Mouse (Mus musculus) left cerebral cortex, adult 2 months (tissue): Measurements from ENCODE around the gene Anxa9. TPM values are rescaled to one million over a fixed set of nuclear protein-coding genes. Genes with fewer than 3 reads are reported as not detected.

Experiments
- DNase-seq, 2 experiments: peaks; one replicate each; pipeline ENCODE4 v3.0.0; 2021 to 2022; ENCODE audit warnings: low spot score in 2 of 2, mixed read lengths in 1 of 2; ENCODE audit errors: extremely low spot score in 1 of 2
- H3K27ac ChIP-seq: fragments of 200-600 bp; 2 replicates; pipeline ENCODE4 v1.8.1; 2022
- H3K4me3 ChIP-seq: fragments of 200-600 bp; 2 replicates; pipeline ENCODE4 v1.8.1; 2022
- CTCF ChIP-seq: fragments of 200-600 bp; IDR thresholded peaks from 2 replicates; pipeline ENCODE4 v1.8.1; 2022; ENCODE audit warnings: antibody characterized with exemption, mild to moderate bottlenecking, moderate library complexity
- intact Hi-C: fragments of 180-260 bp; cut with DNase I; formaldehyde crosslinking; loops from one replicate; pipeline ENCODE4 v1.15.1; 2025
- total RNA-seq, 2 experiments: library from RNA; stranded (reverse); gene quantifications; 2 replicates each; pipeline ENCODE4 v1.2.3; 2021

The Anxa9 gene
- total RNA-seq, 2 experiments from 2014 or later, result 0.61 to 1.00 TPM

GRCm38 (mm10) chr3:95264724-95265123 lies 42.3 kb downstream of the Anxa9 start:
- no peak for TF ChIP-seq CTCF
- no peak for DNase-seq
- no peak overlapping the region for H3K4me3 ChIP-seq
- intact Hi-C loops, result loop anchor here (5.0 kb wide), 2 partner anchors 37 to 47 kb away; partner anchors contain the start of genes Cdc42se1 and Gabpb2
- no peak overlapping the region for H3K27ac ChIP-seq

- Histone ChIP-seq H3K27ac (no peak overlapping the region), H3K4me3 (no peak overlapping the region)
- peak; percentile 69 for TF ChIP-seq CTCF
- intact Hi-C loops, result loop anchor here (2.0 to 5.0 kb wide), 2 partner anchors 46 to 120 kb away; partner anchors contain the start of genes Gabpb2 and Tnfaip8l2
- DNase-seq, result peak; percentile 50 to 60
Observed at GRCm38 (mm10) chr3:95263089-95263739, 43.8 kb downstream of the Anxa9 start.

GRCm38 (mm10) chr3:95261975-95262374 lies 45.0 kb downstream of the Anxa9 start:
- no peak for DNase-seq
- no peak for TF ChIP-seq CTCF
- intact Hi-C loops, result loop anchor here (2.0 to 5.0 kb wide), 2 partner anchors 45 to 119 kb away; partner anchors contain the start of genes Gabpb2 and Tnfaip8l2
- H3K4me3 ChIP-seq, result no peak overlapping the region
- no peak overlapping the region for H3K27ac ChIP-seq

GRCm38 (mm10) chr3:95256931-95257330 lies 50.0 kb downstream of the Anxa9 start:
- Histone ChIP-seq H3K27ac (no peak overlapping the region), H3K4me3 (no peak overlapping the region)
- DNase-seq, result no peak
- intact Hi-C loops, result no loop called here
- TF ChIP-seq CTCF, result no peak

- intact Hi-C loops, result no loop called here
- H3K4me3 ChIP-seq, result no peak within 1 kb of the TSS
- H3K27ac ChIP-seq, result no peak within 1 kb of the TSS
- no peak for DNase-seq
- no peak for TF ChIP-seq CTCF
Observed at GRCm38 (mm10) chr3:95250783-95251424, 56.1 kb downstream of the Anxa9 start, which contains the start of gene Bnipl. TSS of gene Bnipl (minus strand) at chr3:95251193.

- DNase-seq, result no peak
- TF ChIP-seq CTCF, result no peak
- intact Hi-C loops, result no loop called here
- H3K4me3 ChIP-seq, result no peak overlapping the region
- no peak overlapping the region for H3K27ac ChIP-seq
Observed at GRCm38 (mm10) chr3:95250361-95250760, 56.6 kb downstream of the Anxa9 start.

- TF ChIP-seq CTCF, result no peak
- H3K4me3 ChIP-seq, result no peak overlapping the region
- DNase-seq, result no peak
- no peak overlapping the region for H3K27ac ChIP-seq
- intact Hi-C loops, result no loop called here
Observed at GRCm38 (mm10) chr3:95247660-95248336, 59.2 kb downstream of the Anxa9 start.

- peak; percentile 44 for DNase-seq
- intact Hi-C loops, result no loop called here
- TF ChIP-seq CTCF, result no peak
- H3K27ac ChIP-seq, result no peak overlapping the region
- no peak overlapping the region for H3K4me3 ChIP-seq
Observed at GRCm38 (mm10) chr3:95246465-95247231, 60.3 kb downstream of the Anxa9 start.

Other genes starting within 250 kb of the Anxa9 start
- gene Pip5k1a, start 200.2 kb downstream of the Anxa9 start, total RNA-seq, result 10 to 100 TPM; 58.2 to 58.5 TPM
- gene Vps72, start 196.2 kb downstream of the Anxa9 start, total RNA-seq, result 10 to 100 TPM; 42.1 to 43.1 TPM
- under 1 TPM in 1 of 2 experiments, not detected in 1; 0.82 TPM for gene Tmod4, start 182.7 kb downstream of the Anxa9 start, total RNA-seq
- gene Scnm1, start 173.2 kb downstream of the Anxa9 start, total RNA-seq, result 10 to 100 TPM; 45.6 to 49.7 TPM
- 10 to 100 TPM; 13.5 to 16.1 TPM for gene Lysmd1, start 173.1 kb downstream of the Anxa9 start, total RNA-seq
- 1 to 10 TPM; 2.5 to 2.6 TPM for gene Tnfaip8l2, start 164.8 kb downstream of the Anxa9 start, total RNA-seq
- 10 to 100 TPM; 24.8 to 26.5 TPM for gene Sema6c, start 146.7 kb downstream of the Anxa9 start, total RNA-seq
- gene Gabpb2, start 89.3 kb downstream of the Anxa9 start, total RNA-seq, result 10 to 100 TPM; 10.9 to 11.8 TPM
- 10 to 100 TPM; 67.5 to 70.3 TPM for gene Cdc42se1, start 78.4 kb downstream of the Anxa9 start, total RNA-seq
- 100 to 1,000 TPM; 272 to 277 TPM for gene Mllt11, start 75.0 kb downstream of the Anxa9 start, total RNA-seq
- gene Gm128, start 65.6 kb downstream of the Anxa9 start, total RNA-seq, result under 1 TPM; 0.20 to 0.61 TPM
- under 1 TPM; 0.61 to 0.87 TPM for gene Bnipl, start 56.0 kb downstream of the Anxa9 start, total RNA-seq
- gene Mindy1, start 25.8 kb downstream of the Anxa9 start, total RNA-seq, result 10 to 100 TPM; 19.9 to 21.5 TPM
- 10 to 100 TPM; 22.1 to 23.5 TPM for gene Prune1, start 25.1 kb downstream of the Anxa9 start, total RNA-seq
- gene Cers2, start 7.6 kb upstream of the Anxa9 start, total RNA-seq, result 10 to 100 TPM; 37.4 to 42.2 TPM
- gene Setdb1, start 50.0 kb upstream of the Anxa9 start, total RNA-seq, result 10 to 100 TPM; 35.7 to 37.2 TPM
- not detected for gene 4930558C23Rik, start 95.7 kb upstream of the Anxa9 start, total RNA-seq
- gene Arnt, start 127.2 kb upstream of the Anxa9 start, total RNA-seq, result 10 to 100 TPM; 39.1 to 43.3 TPM
- gene Ctsk, start 192.1 kb upstream of the Anxa9 start, total RNA-seq, result 1 to 10 TPM; 4.3 to 5.5 TPM
- 10 to 100 TPM; 55.2 to 56.9 TPM for gene Ctss, start 219.6 kb upstream of the Anxa9 start, total RNA-seq